Mouse (Mus musculus) hindbrain, embryonic 16.5 days (tissue): ENCODE measurements around the gene Ripply3. TPM values are rescaled to one million over a fixed set of nuclear protein-coding genes. Genes with fewer than 3 reads are reported as not detected.

Experiments used
- ATAC-seq: fragments of 200-750 bp; cut with Nextera tagmentation; 2 replicates; pipeline ENCODE4 v1.8.0; 2017; ENCODE audit warnings: moderate TSS enrichment, moderate library complexity
- H3K27ac ChIP-seq: fragments of 300-500 bp; sonication (generic); 2 replicates; pipeline ENCODE4 v1.5.1; 2014; ENCODE audit warnings: low read depth, mild to moderate bottlenecking, control low read depth, low read length, moderate library complexity
- H3K27me3 ChIP-seq: fragments of 300-500 bp; sonication (generic); replicated peaks from 2 replicates; pipeline ENCODE4 v1.6.1; 2014; ENCODE audit warnings: low read length; ENCODE audit not compliant: control insufficient read depth, insufficient read depth
- H3K36me3 ChIP-seq: fragments of 300-500 bp; sonication (generic); 2 replicates; pipeline ENCODE4 v1.6.1; 2014; ENCODE audit warnings: mild to moderate bottlenecking, low read length, moderate library complexity, mixed read lengths; ENCODE audit not compliant: control insufficient read depth, insufficient read depth
- H3K4me1 ChIP-seq: fragments of 300-500 bp; sonication (generic); 2 replicates; pipeline ENCODE4 v1.6.1; 2014; ENCODE audit warnings: low read depth, low read length; ENCODE audit not compliant: control insufficient read depth, insufficient read depth
- H3K4me2 ChIP-seq: fragments of 300-500 bp; sonication (generic); 2 replicates; pipeline ENCODE4 v1.6.1; 2014; ENCODE audit warnings: mild to moderate bottlenecking, low read length, control low read depth, moderate library complexity
- H3K4me3 ChIP-seq: fragments of 300-500 bp; sonication (generic); 2 replicates; pipeline ENCODE4 v1.5.1; 2014; ENCODE audit warnings: mild to moderate bottlenecking, low read length, control low read depth, moderate library complexity
- H3K9ac ChIP-seq: fragments of 300-500 bp; sonication (generic); 2 replicates; pipeline ENCODE4 v1.6.1; 2014; ENCODE audit warnings: low read depth, mild to moderate bottlenecking, control low read depth, low read length, moderate library complexity
- H3K9me3 ChIP-seq: fragments of 300-500 bp; sonication (generic); 2 replicates; pipeline ENCODE4 v1.6.1; 2014; ENCODE audit warnings: mild to moderate bottlenecking, low read length, moderate library complexity; ENCODE audit not compliant: control insufficient read depth
- WGBS: fragments of 180-500 bp; shearing (Covaris S2); extraction: QIAGEN DNeasy Blood & Tissue Kit; methylation state at CpG from one replicate; pipeline ENCODE4 v1.1.7; 2014; 5-methylcytosine and 5-hydroxymethylcytosine counted together
- polyA plus RNA-seq: library from polyadenylated mRNA; unstranded; fragments of >200 nt; fragmentation: Nextera tagmentation; extraction: Ambion mirVana; gene quantifications from 2 replicates; pipeline ENCODE4 v1.2.1, GENCODE M21; 2015

Ripply3 gene
- polyA plus RNA-seq, 1 experiment from 2014 or later, result 0.84 TPM

GRCm38 (mm10) chr16:94362174-94362873 is 34.1 kb downstream of the Ripply3 start:
- H3K4me1 ChIP-seq, result peaks cover 6% of the 10 kb centered on the region
- no peaks in the 10 kb centered on the region; the same call in 1 of the 2 replicates for H3K36me3 ChIP-seq
- H3K27ac ChIP-seq, result no peak overlapping the region
- peak overlapping the region; percentile 33; the same call in 1 of the 2 replicates for H3K9ac ChIP-seq
- WGBS, result 38% methylated on average over 10 of the region's 10 CpGs
- H3K4me2 ChIP-seq, result no peak overlapping the region
- no peak overlapping the region for H3K4me3 ChIP-seq
- ATAC-seq, result peak; percentile 86
- no peaks in the 10 kb centered on the region for H3K9me3 ChIP-seq
- H3K27me3 ChIP-seq, result no peaks in the 10 kb centered on the region

DNA sequence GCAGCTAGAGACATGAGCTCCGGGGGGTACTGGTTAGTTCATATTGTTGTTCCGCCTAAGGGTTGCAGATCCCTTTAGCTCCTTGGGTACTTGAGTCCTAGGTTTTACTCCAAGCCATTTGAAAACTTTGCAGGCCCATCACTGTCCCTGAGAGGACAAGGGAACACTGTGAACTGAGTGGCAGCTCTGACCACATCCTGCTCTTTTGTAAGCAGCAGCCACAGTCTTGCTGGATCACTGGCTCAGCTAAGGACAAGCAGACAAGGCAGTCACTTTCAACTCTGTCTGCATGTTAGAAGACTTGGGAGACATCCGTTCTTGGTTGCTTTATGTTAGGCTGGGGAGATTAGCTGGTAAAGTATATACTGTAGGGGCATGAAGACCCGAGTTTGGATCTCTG is 35.6 kb downstream of the Ripply3 start:
- no peaks in the 10 kb centered on the region; the same call in 1 of the 2 replicates for H3K36me3 ChIP-seq
- no peak for ATAC-seq
- H3K9ac ChIP-seq, result no peak overlapping the region
- peaks cover 9% of the 10 kb centered on the region for H3K4me1 ChIP-seq
- H3K27me3 ChIP-seq, result no peaks in the 10 kb centered on the region
- no peak overlapping the region for H3K4me3 ChIP-seq
- no peak overlapping the region for H3K27ac ChIP-seq
- 88% methylated on average over 4 of the region's 4 CpGs for WGBS
- H3K9me3 ChIP-seq, result no peaks in the 10 kb centered on the region
- no peak overlapping the region for H3K4me2 ChIP-seq

GRCm38 (mm10) chr16:94365435-94365834 is 37.2 kb downstream of the Ripply3 start:
- Histone ChIP-seq H3K36me3 (no peaks in the 10 kb centered on the region; the same call in 1 of the 2 replicates), H3K9ac (no peak overlapping the region), H3K9me3 (no peaks in the 10 kb centered on the region), H3K27ac (no peak overlapping the region), H3K4me2 (no peak overlapping the region), H3K27me3 (no peaks in the 10 kb centered on the region), H3K4me3 (no peak overlapping the region), H3K4me1 (peaks cover 17% of the 10 kb centered on the region)
- ATAC-seq, result no peak
- WGBS, result 89% methylated on average over 3 of the region's 3 CpGs

DNA sequence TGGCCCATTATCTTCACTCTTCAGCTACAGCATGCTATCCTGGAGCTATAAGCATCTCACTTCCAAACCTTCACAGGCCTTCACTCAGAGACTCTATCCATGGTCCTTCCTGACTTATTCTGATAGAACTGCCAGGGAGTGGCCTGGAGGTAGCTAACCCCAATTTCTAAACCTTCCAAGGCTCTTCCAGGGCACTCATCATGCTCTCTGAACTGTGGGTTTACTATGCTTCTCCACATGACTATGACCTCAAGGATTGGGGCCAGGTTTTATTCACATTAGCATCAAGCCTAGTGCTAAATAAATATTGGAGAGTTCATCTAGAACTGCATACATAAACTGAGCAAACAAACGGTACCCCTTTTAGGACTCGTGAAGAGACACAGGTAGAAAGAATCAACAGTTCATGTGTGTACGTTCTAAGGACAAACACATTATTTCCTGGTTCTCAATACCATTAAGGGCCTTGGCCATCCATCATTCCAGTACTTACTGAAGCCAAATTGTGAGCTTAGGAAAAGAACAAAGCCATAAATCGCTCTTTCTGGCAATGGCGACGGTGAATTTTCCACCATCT is 41.5 kb downstream of the Ripply3 start:
- WGBS, result 9% methylated on average over 6 of the region's 6 CpGs
- Histone ChIP-seq H3K27me3 (no peaks in the 10 kb centered on the region), H3K27ac (peak overlapping the region; percentile 100), H3K36me3 (no peaks in the 10 kb centered on the region; the same call in 1 of the 2 replicates), H3K9me3 (no peaks in the 10 kb centered on the region), H3K9ac (peak overlapping the region; percentile 96), H3K4me2 (peak overlapping the region; percentile 82), H3K4me3 (peak overlapping the region; percentile 89), H3K4me1 (peaks cover 30% of the 10 kb centered on the region)
- peak; percentile 1 for ATAC-seq

DNA sequence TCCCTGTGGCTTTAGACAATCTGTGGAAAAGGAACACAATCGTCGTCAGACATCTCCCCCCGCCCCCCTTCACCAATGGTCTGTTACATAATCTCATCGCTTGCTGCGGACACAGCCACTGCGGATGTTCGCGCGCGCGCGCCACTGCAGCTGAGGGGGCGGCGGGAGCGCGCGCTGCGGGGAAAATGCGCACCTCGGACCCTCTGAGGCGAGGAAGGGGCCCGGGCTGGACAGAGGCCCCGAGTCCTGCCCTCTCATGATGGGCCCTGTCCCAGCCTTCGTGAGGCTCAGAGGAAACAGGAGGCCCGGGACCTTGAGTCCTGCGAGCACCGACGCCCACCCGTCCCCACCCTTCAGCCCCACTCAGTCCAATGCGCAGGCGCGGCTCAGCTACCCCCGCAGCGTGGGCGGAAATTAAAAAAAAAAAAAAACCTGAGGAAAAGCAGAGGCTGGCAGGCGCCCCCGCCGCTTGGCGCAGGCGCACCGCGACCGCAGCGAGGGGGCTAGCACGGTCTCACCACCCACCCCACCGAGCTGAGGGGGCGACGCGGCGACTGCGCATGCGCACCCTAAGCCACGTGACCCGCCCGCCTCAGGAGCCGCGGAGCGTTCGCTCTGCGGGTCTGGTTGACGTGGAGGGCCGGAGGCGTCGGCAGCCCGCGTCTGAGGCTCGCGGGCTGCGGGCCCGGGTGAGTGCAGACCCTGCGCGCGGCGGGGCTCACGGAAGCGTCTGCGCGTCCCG is 42.1 kb downstream of the Ripply3 start, which contains the start of gene Ttc3:
Gene Ttc3 (plus strand): TSS at position 446 of the 742 bp plus-strand sequence.
- peak; percentile 81 for ATAC-seq
- no peaks in the 10 kb centered on the region for H3K36me3 ChIP-seq
- H3K4me2 ChIP-seq, result peak within 1 kb of the TSS; percentile 82
- peaks cover 33% of the 10 kb centered on the region for H3K4me1 ChIP-seq
- under 1% methylated on average over 73 of the region's 79 CpGs for WGBS
- H3K27ac ChIP-seq, result peak within 1 kb of the TSS; percentile 100
- no peaks in the 10 kb centered on the region for H3K9me3 ChIP-seq
- peak within 1 kb of the TSS; percentile 89 for H3K4me3 ChIP-seq
- H3K27me3 ChIP-seq, result no peaks in the 10 kb centered on the region
- peak within 1 kb of the TSS; percentile 100 for H3K9ac ChIP-seq

- Histone ChIP-seq H3K9ac (peak overlapping the region; percentile 100), H3K4me3 (peak overlapping the region; percentile 89), H3K27ac (peak overlapping the region; percentile 100), H3K4me2 (peak overlapping the region; percentile 48), H3K4me1 (peaks cover 33% of the 10 kb centered on the region), H3K27me3 (no peaks in the 10 kb centered on the region), H3K9me3 (no peaks in the 10 kb centered on the region), H3K36me3 (no peaks in the 10 kb centered on the region)
- ATAC-seq, result peak; percentile 64
- WGBS, result under 1% methylated on average over 39 of the region's 43 CpGs
These were observed 42.7 kb downstream of the Ripply3 start for GRCm38 (mm10) chr16:94370915-94371300.

DNA sequence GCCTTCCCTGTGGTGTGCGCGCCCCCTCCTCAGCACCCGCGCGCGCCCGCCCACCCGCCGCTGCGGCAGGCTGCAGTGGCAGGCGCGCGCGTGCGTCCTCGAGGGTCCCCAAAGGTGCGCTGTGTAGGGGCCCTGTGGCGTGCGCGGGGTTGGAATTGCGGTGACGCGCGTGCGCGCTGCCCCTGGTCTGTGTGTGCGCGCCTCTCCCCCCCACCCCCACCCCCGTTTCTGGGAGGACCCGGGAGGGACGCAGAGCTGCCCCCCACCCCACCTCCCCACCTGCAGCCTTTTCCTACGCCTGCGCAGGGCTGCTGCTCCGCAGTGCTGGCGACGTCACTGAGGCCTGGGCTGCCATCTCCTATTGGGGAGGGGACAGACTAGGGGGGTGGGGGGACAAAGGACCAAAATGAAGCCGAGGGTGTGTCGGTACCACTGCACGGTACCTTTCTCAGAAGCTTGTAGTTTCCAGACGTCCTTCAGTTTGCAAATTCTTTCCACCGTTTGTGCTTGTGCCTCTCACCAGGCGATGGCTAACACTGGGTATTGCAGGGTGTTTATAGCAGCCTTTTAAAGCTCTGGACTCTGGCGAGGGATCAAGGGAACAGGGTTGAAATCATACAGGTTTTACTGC is 43.2 kb downstream of the Ripply3 start, which contains the start of gene Pigp:
Gene Pigp (minus strand): TSS at position 542 of the 631 bp plus-strand sequence.
- H3K4me1 ChIP-seq, result peaks cover 33% of the 10 kb centered on the region
- H3K36me3 ChIP-seq, result no peaks in the 10 kb centered on the region
- peak within 1 kb of the TSS; percentile 48 for H3K4me2 ChIP-seq
- ATAC-seq, result peak; percentile 90
- no peaks in the 10 kb centered on the region for H3K9me3 ChIP-seq
- peak within 1 kb of the TSS; percentile 100 for H3K9ac ChIP-seq
- WGBS, result under 1% methylated on average over 33 of the region's 43 CpGs
- no peaks in the 10 kb centered on the region for H3K27me3 ChIP-seq
- peak within 1 kb of the TSS; percentile 89 for H3K4me3 ChIP-seq
- H3K27ac ChIP-seq, result peak within 1 kb of the TSS; percentile 100

- WGBS, result 83% methylated on average over 1 of the region's 1 CpGs
- no peak overlapping the region for H3K4me2 ChIP-seq
- no peaks in the 10 kb centered on the region for H3K27me3 ChIP-seq
- no peaks in the 10 kb centered on the region for H3K9me3 ChIP-seq
- no peak overlapping the region for H3K27ac ChIP-seq
- peaks cover 6% of the 10 kb centered on the region; the same call in 1 of the 2 replicates for H3K4me1 ChIP-seq
- H3K36me3 ChIP-seq, result no peaks in the 10 kb centered on the region
- H3K4me3 ChIP-seq, result no peak overlapping the region
- ATAC-seq, result no peak
- H3K9ac ChIP-seq, result no peak overlapping the region
These were observed 51.2 kb downstream of the Ripply3 start for GRCm38 (mm10) chr16:94379386-94379785.
